Mouse (Mus musculus) right cerebral cortex, postnatal 36 days (tissue): ENCODE measurements around the gene Gm28038.

ENCODE experiments used
- DNase-seq, 2 experiments: peaks; one replicate each; pipeline ENCODE4 v3.0.0; 2022; ENCODE audit warnings: low spot score in 2 of 2, mixed read lengths in 1 of 2

The Gm28038 gene

DNA sequence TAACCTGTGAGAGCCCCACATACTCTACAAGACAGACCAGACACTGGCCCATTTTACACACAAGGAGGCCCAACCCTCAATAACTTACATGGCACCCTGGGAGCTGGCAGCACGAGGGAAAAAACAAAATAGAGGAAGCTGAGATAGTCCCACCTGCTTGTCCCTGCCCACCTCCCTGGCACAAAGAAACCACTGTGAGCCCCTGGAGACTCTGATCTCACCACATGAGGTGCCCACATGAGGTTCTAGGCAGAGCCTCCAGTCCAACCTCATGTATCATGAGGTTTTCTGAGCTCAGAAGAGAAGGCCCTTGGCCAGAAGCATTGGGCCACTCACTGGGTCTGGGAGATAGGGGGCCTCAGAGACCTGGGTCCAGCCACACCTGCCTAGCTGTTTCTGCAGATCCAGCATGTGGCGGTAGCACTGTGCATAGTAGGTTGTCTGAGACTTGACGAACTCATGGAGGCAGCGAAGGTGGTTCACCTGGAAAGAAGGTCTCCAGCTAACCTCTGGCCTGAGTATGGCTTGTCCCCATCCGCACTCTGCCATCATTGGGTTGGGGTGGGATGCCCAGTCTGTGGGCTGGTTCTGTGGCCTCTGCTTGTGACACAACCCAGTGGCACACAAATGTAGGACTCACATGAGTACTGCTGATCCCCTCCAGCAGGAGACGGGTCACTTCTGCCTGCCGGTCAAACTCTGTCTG, 65.3 kb downstream of the Gm28038 start:
- no peak for DNase-seq

- DNase-seq = no peak
Measured at GRCm38 (mm10) chr2:30349196-30349595, 68.4 kb downstream of the Gm28038 start.
